Mouse (Mus musculus): ENCODE measurements around the gene Tapbp. TPM values are rescaled to one million over a fixed set of nuclear protein-coding genes. Genes with fewer than 3 reads are reported as not detected.
"Not testable (repeated sequence)": the region's sequence is repeated elsewhere in the genome, so short reads cannot be mapped to it uniquely, and the experiment has no call there.

The Tapbp gene
- total RNA-seq, 1 experiment = 39.4 TPM

GRCm38 (mm10) chr17:33897114-33897794 lies 18.4 kb upstream of the Tapbp start:
- Histone ChIP-seq H3K4me3 (ENCODE audit: insufficient read depth in 1 of 2, low read depth in 1 of 2, low read length in 2 of 2, poor library complexity in 1 of 2, severe bottlenecking in 1 of 2) (no peak overlapping the region), H3K4me1 (ENCODE audit: control insufficient read depth in 2 of 2, insufficient read depth in 2 of 2, low read length in 2 of 2, poor library complexity in 1 of 2) (peaks cover 14 to 21% of the 10 kb centered on the region in 2 experiments), H3K9ac (ENCODE audit: insufficient read depth, low read depth, low read length, poor library complexity, severe bottlenecking) (no peak overlapping the region; the same call in 1 of the 2 replicates), H3K27ac (ENCODE audit: insufficient read depth, low read depth, low read length, poor library complexity, severe bottlenecking) (peak overlapping the region; percentile 44; the same call in 1 of the 2 replicates), H3K36me3 (ENCODE audit: control insufficient read depth, insufficient read depth, low read length, poor library complexity, severe bottlenecking) (no peaks in the 10 kb centered on the region), H3K9me3 (ENCODE audit: control insufficient read depth, insufficient read depth, low read depth, low read length) (no peaks in the 10 kb centered on the region)
- TF ChIP-seq HCFC1 (IDR thresholded peaks at IDR 0.05; ENCODE audit: borderline replicate concordance, insufficient read depth, low read length) (peak; percentile 32; the same call in 1 of the 2 replicates), MAFK (IDR thresholded peaks at IDR 0.05; ENCODE audit: insufficient read depth, low read depth, low read length) (no peak), ZNF384 (IDR thresholded peaks at IDR 0.05; ENCODE audit: low read depth, low read length) (peak; percentile 99), ZC3H11A (IDR thresholded peaks at IDR 0.05; ENCODE audit: borderline replicate concordance, low read depth, low read length) (peak; percentile 63; the same call in 1 of the 2 replicates), CHD2 (IDR thresholded peaks at IDR 0.05; ENCODE audit: low read depth, low read length) (no peak)
- in situ Hi-C loops (cut with MboI; ENCODE audit: low sequenced_read_pairs in 2 of 2, unreplicated experiment in 2 of 2) = no loop called here
- peak; percentile 80 for DNase-seq (ENCODE audit: low read depth, low spot score)

DNA sequence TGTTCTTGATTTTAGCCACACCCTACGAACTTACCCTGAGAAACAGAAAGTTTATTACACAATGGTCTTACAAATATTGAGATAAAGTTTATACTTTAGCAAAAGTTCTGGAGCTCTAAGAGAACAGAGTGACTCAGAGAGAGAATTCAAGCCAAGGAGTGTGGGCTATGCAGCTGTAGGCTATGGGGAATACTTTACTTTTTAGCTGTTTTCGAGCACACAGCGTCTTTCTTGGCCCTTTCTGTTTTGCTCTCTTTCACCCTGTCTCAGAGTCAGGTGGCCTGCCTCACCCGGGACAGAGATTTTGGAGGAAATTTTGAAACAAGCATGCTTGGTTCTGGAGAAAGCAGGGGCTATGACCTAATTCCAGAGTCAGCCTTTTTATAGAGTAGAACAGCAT lies 17.5 kb upstream of the Tapbp start:
- H3K36me3 ChIP-seq (ENCODE audit: control insufficient read depth, insufficient read depth, low read length, poor library complexity, severe bottlenecking); H3K9me3 ChIP-seq (ENCODE audit: control insufficient read depth, insufficient read depth, low read depth, low read length); H3K4me3 ChIP-seq (ENCODE audit: insufficient read depth in 1 of 2, low read depth in 1 of 2, low read length in 2 of 2, poor library complexity in 1 of 2, severe bottlenecking in 1 of 2); DNase-seq (ENCODE audit: low read depth, low spot score); H3K9ac ChIP-seq (ENCODE audit: insufficient read depth, low read depth, low read length, poor library complexity, severe bottlenecking); H3K27ac ChIP-seq (ENCODE audit: insufficient read depth, low read depth, low read length, poor library complexity, severe bottlenecking); in situ Hi-C loops (cut with MboI; ENCODE audit: low sequenced_read_pairs in 2 of 2, unreplicated experiment in 2 of 2): not testable (repeated sequence)
- peaks cover 14 to 19% of the 10 kb centered on the region in 2 experiments for H3K4me1 ChIP-seq (ENCODE audit: control insufficient read depth in 2 of 2, insufficient read depth in 2 of 2, low read length in 2 of 2, poor library complexity in 1 of 2)

DNA sequence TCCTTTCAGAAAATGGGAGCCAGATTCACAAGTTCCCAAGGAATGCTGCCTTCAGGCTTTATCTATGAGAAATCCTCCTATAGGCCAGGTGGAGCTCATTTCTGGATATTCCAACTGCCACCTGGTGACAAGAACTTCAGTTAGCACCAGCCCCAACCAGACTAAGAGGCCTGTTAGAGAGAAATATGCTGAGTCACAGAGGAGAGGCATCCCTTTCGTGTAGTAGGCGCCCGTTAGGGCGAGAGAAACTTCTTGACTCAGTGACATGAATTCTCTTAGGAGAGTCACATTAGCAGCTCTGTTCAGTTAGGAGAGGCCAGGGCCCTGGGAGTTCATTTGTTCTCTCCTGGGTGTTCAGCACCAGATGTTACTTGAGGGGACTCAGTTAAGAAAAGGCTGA lies 16.1 kb upstream of the Tapbp start:
- Histone ChIP-seq H3K27ac (ENCODE audit: insufficient read depth, low read depth, low read length, poor library complexity, severe bottlenecking) (peak overlapping the region; percentile 87), H3K4me1 (ENCODE audit: control insufficient read depth in 2 of 2, insufficient read depth in 2 of 2, low read length in 2 of 2, poor library complexity in 1 of 2) (peaks cover 14 to 27% of the 10 kb centered on the region in 2 experiments), H3K9ac (ENCODE audit: insufficient read depth, low read depth, low read length, poor library complexity, severe bottlenecking) (peak overlapping the region; percentile 37; the same call in 1 of the 2 replicates), H3K36me3 (ENCODE audit: control insufficient read depth, insufficient read depth, low read length, poor library complexity, severe bottlenecking) (no peaks in the 10 kb centered on the region), H3K9me3 (ENCODE audit: control insufficient read depth, insufficient read depth, low read depth, low read length) (no peaks in the 10 kb centered on the region), H3K4me3 (ENCODE audit: insufficient read depth in 1 of 2, low read depth in 1 of 2, low read length in 2 of 2, poor library complexity in 1 of 2, severe bottlenecking in 1 of 2) (no peak overlapping the region)
- TF ChIP-seq MAFK (IDR thresholded peaks at IDR 0.05; ENCODE audit: insufficient read depth, low read depth, low read length) (peak; percentile 79), HCFC1 (IDR thresholded peaks at IDR 0.05; ENCODE audit: borderline replicate concordance, insufficient read depth, low read length) (no peak)
- DNase-seq (ENCODE audit: low read depth, low spot score) = no peak
- in situ Hi-C loops (cut with MboI; ENCODE audit: low sequenced_read_pairs in 2 of 2, unreplicated experiment in 2 of 2) = no loop called here

- no peak for DNase-seq (ENCODE audit: low read depth, low spot score)
- in situ Hi-C loops (cut with MboI; ENCODE audit: low sequenced_read_pairs in 2 of 2, unreplicated experiment in 2 of 2) = no loop called here
- TF ChIP-seq HCFC1 (IDR thresholded peaks at IDR 0.05; ENCODE audit: borderline replicate concordance, insufficient read depth, low read length) = no peak
- no peak for TF ChIP-seq CHD2 (IDR thresholded peaks at IDR 0.05; ENCODE audit: low read depth, low read length)
- TF ChIP-seq ZNF384 (IDR thresholded peaks at IDR 0.05; ENCODE audit: low read depth, low read length) = peak; percentile 54; the same call in 1 of the 2 replicates
- peak overlapping the region; percentile 37; the same call in 1 of the 2 replicates for H3K9ac ChIP-seq (ENCODE audit: insufficient read depth, low read depth, low read length, poor library complexity, severe bottlenecking)
- peaks cover 14 to 27% of the 10 kb centered on the region in 2 experiments for H3K4me1 ChIP-seq (ENCODE audit: control insufficient read depth in 2 of 2, insufficient read depth in 2 of 2, low read length in 2 of 2, poor library complexity in 1 of 2)
- H3K4me3 ChIP-seq (ENCODE audit: insufficient read depth in 1 of 2, low read depth in 1 of 2, low read length in 2 of 2, poor library complexity in 1 of 2, severe bottlenecking in 1 of 2) = no peak overlapping the region
- H3K9me3 ChIP-seq (ENCODE audit: control insufficient read depth, insufficient read depth, low read depth, low read length) = no peaks in the 10 kb centered on the region
- H3K36me3 ChIP-seq (ENCODE audit: control insufficient read depth, insufficient read depth, low read length, poor library complexity, severe bottlenecking) = no peaks in the 10 kb centered on the region
- H3K27ac ChIP-seq (ENCODE audit: insufficient read depth, low read depth, low read length, poor library complexity, severe bottlenecking) = peak overlapping the region; percentile 87
Observed at GRCm38 (mm10) chr17:33900281-33900988, 15.3 kb upstream of the Tapbp start.

DNA sequence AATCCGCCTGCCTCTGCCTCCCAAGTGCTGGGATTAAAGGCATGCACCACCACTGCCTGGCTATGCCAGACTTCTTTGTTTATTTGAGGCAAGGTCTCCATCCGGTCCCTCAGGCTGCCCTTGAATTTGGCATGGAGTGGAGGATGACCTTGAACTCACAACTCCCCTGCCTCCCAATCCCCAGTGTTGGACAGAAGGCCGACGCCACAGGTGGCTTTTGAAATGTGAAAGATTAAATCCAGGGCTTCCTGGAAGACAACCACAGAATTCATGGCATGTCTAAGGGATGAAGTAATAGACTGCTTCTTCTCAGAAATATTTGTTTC lies 14.7 kb upstream of the Tapbp start:
- Histone ChIP-seq H3K9me3 (ENCODE audit: control insufficient read depth, insufficient read depth, low read depth, low read length) (no peaks in the 10 kb centered on the region), H3K9ac (ENCODE audit: insufficient read depth, low read depth, low read length, poor library complexity, severe bottlenecking) (peak overlapping the region; percentile 54; the same call in 1 of the 2 replicates), H3K4me1 (ENCODE audit: control insufficient read depth in 2 of 2, insufficient read depth in 2 of 2, low read length in 2 of 2, poor library complexity in 1 of 2) (peaks cover 14 to 27% of the 10 kb centered on the region in 2 experiments), H3K27ac (ENCODE audit: insufficient read depth, low read depth, low read length, poor library complexity, severe bottlenecking) (peak overlapping the region; percentile 87), H3K36me3 (ENCODE audit: control insufficient read depth, insufficient read depth, low read length, poor library complexity, severe bottlenecking) (no peaks in the 10 kb centered on the region), H3K4me3 (ENCODE audit: insufficient read depth in 1 of 2, low read depth in 1 of 2, low read length in 2 of 2, poor library complexity in 1 of 2, severe bottlenecking in 1 of 2) (no peak overlapping the region)
- in situ Hi-C loops (cut with MboI; ENCODE audit: low sequenced_read_pairs in 2 of 2, unreplicated experiment in 2 of 2) = no loop called here
- DNase-seq (ENCODE audit: low read depth, low spot score) = no peak
- TF ChIP-seq ZNF384 (IDR thresholded peaks at IDR 0.05; ENCODE audit: low read depth, low read length) (0 out of 2 replicates have a peak, but pooled peaks have one; percentile 12), CHD2 (IDR thresholded peaks at IDR 0.05; ENCODE audit: low read depth, low read length) (no peak)
